Mouse (Mus musculus): Measurements from ENCODE around the gene Slc26a11. TPM values are rescaled to one million over a fixed set of nuclear protein-coding genes. Genes with fewer than 3 reads are reported as not detected.
"Not testable (repeated sequence)": the region's sequence is repeated elsewhere in the genome, so short reads cannot be mapped to it uniquely, and the experiment has no call there.

Slc26a11 gene
- total RNA-seq, 2 experiments from 2014 or later = 2.6 to 4.0 TPM

DNA sequence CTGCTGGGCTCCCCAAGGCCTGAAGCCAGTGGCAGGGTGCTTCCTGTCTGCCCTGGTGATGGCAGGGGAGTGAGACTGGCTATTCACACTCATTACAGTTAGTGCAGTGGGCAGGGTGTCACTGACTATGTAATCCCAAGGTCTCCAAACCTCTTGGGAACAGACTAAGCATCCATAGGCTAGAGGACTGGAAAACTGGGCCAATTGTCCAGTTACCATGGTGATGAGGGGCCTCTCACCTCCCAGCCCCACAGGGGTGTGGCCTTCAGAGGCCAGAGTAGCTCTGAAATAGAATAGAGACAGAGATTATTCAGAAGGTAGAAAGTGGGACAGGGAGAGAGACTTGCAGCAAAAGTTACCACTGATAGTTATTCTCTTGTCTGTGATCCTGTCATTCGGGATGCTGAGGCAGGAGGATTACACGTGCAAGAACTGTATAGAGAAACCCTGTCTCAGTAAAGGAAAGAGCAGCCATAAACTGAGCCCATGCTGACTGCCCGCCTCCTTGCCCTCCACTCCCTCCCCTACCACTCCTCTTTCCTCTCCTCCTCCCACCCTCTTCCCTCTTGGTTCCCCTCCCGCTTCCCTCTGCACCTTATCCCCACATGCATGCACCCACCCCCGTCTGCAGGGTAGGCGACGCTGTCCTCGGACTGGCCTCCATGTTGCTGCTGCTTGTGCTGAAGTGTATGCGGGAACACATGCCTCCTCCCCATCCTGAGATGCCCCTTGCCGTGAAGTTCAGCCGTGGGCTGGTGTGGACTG is 7.6 kb downstream of the Slc26a11 start:
- DNase-seq = no peak

DNA sequence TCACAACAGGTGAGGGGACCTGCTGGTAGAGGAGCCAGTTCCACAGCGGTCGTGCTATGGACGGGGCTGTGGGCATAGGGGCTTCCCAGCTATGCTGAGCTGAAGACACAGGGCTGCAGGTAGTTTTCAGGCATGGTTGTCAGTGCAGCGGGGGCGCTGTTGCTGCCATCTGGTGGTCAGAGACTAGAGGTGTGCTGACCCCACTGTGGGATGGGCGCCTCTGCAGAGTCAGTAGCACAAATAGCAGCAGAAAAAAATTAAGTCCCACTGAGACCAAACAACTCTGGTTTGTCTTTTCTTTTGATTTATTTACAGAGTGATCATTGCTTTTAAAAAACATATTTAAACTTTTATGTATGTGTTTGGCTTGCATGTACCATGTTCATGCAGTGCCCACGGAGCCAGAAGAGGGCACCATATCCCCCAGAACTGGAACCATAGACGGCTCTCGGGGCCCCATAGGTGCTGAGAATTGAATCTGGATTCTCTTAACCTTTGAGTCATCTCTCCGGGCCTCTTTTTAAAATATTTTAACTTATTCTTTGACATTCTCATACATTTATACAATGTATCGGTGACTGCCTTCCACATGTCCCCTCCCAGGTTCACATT is 8.3 kb downstream of the Slc26a11 start:
- DNase-seq = peak; percentile 71

DNA sequence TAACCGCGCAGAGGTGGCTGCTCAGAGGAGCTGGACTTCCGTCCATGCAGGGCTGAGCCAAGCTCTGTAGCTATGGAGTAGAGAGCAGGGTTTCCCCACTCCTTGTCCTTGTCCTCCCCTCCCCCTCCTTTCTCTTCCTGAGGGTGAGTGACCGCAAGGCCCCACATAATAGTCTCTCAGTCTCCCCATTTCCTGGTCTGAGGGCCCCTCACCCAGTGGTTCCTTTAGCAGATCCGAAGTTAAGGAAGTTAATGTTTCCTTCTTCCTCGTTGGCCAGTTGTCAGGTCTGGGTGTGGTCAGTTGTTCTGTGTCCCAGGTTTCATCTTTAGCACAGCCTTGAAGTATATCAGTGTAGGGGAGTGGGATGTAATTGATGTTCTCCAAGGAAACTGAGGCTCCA is 20.1 kb downstream of the Slc26a11 start:
- DNase-seq = no peak

GRCm38 (mm10) chr11:119377326-119377725 is 22.0 kb downstream of the Slc26a11 start:
- no peak for DNase-seq

DNA sequence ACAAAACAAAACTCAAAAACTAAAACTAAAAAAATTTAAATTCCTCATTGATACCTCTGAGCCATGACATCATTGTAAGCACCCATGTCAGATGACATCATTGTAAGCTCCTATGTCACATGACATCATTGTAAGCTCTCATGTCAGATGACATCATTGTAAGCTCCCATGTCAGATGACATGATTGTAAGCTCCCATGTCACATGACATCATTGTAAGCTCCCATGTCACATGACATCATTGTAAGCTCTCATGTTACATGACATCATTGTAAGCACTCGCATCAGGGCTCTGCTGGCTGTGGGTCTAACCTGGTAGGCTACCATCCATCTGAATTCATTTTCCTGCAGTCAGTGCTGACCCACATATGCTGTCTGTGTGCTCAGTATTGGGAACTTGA is 23.2 kb downstream of the Slc26a11 start:
- no peak for DNase-seq

GRCm38 (mm10) chr11:119381631-119382337 is 26.4 kb downstream of the Slc26a11 start:
- no peak for DNase-seq

GRCm38 (mm10) chr11:119382338-119382850 is 27.0 kb downstream of the Slc26a11 start:
- no peak for DNase-seq

DNA sequence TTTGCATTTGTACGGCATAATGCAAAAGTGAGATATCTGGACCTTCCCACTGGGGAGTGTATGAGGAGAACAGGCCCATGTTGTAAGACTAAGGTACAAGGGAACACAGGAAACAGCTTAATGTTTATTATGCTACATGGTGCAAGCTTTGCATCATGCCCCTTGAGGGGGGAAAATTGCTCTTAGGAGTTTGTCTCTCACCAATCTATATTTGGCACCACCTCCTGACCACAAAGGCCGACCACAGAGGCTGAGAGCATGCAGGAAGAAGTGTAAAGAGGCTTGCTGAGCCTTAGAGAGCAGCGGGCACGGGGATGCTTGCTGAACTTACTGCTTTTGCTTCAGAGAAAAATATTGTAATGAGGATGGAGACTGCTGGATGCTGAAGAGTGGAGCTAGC is 29.5 kb downstream of the Slc26a11 start:
- no peak for DNase-seq

GRCm38 (mm10) chr11:119386306-119386705 is 30.9 kb downstream of the Slc26a11 start:
- no peak for DNase-seq

DNA sequence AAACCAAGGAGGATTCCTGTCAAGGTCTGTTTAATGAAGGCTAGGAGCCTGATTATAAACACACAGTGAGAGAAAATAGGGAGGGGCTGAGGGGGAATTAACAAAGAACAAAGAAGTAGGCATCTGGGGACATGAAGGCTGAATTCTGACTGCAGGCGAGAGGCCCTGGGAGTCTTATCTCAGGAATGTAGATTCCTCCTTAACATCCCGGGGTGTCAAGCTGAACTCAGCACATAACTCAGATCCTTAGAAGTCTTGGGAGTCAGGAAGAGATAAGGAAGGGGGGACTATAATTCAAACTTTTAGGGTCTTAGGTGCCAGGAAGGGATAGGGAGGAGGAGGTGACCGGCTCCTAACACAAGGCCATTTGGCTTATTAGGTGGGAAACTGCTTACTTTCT is 31.9 kb downstream of the Slc26a11 start:
- DNase-seq = not testable (repeated sequence)

DNA sequence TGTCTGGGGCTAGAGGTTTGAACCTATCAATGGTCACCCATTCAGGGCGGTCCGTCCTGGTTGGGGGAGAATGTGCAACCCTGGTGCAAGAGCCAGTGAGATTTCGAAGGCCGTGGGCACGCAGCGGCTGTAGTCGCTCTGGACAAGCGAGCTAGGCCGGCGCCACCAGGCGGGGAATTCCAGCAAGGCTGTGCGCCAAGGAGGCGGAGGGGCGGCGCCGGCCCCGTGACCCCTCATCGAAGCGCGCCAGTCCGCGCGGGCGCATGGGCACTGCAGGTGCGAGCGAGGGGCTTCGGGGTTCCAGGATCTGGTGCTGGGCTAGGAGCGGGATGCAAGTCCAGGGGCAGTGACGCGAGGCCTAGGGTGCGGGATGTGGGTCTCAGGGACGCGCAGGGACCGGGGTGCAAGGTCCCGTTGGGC is 34.5 kb downstream of the Slc26a11 start:
- DNase-seq = peak; percentile 87

GRCm38 (mm10) chr11:119390271-119391231 is 35.2 kb downstream of the Slc26a11 start:
- DNase-seq = peak; percentile 68

DNA sequence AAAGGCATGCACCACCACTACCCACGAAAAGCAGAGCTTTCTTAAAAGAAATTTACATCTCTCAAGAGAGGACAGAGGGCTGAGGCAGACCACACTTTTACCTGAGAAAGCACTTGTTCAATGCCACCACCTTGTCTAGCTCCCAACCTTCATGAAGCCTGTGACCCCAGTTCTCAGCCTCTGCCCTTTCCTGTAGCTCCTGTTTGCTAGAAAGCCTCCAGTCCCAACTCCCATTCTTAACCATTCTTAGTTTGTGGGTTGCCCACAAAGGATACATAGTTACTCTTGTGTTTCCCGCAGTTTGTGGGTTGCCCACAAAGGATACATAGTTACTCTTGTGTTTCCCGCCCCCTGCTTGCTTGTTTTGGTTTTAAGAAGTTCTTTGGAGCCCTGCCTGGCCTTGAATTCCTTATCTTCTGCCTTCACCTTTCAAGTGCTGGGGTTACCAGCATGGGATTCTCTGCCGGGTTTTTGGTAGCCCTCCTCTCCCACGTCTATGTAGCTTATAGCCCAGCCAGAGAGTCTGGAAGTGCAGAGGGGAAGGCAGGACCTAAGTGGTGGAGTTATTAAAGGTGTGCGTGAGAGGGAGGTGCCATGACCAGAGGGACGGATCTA is 36.1 kb downstream of the Slc26a11 start:
- DNase-seq = no peak

DNA sequence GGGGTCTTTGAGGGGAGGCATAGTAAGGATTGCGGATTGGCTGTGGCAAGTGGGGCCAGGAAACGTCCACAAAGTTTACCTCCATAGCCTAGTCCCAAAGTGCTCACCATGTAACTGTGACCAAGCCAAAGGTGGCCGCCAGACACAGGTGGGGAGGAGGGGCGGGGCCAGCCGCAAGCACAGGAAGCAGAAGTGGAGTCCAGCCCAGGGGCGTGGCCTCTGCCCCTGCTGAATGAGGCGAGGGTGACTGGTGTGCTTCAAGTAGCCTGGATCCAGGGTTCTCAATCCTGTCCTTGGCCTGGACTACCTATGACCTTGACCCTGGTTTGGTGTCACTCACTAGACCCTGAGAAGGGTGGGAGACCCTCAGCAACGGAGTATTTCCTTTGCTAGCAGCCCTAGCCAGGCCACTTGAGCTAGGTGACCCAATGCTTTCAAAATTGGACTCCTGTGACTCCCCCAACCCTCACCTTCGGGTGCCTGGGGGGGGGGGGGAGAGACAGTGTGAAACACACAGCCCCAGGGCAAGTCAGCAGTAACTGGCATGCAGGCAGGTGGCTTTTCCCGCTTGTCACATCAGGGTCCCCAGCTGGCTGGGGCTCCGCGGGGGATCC is 36.8 kb downstream of the Slc26a11 start:
- DNase-seq = peak; percentile 39

DNA sequence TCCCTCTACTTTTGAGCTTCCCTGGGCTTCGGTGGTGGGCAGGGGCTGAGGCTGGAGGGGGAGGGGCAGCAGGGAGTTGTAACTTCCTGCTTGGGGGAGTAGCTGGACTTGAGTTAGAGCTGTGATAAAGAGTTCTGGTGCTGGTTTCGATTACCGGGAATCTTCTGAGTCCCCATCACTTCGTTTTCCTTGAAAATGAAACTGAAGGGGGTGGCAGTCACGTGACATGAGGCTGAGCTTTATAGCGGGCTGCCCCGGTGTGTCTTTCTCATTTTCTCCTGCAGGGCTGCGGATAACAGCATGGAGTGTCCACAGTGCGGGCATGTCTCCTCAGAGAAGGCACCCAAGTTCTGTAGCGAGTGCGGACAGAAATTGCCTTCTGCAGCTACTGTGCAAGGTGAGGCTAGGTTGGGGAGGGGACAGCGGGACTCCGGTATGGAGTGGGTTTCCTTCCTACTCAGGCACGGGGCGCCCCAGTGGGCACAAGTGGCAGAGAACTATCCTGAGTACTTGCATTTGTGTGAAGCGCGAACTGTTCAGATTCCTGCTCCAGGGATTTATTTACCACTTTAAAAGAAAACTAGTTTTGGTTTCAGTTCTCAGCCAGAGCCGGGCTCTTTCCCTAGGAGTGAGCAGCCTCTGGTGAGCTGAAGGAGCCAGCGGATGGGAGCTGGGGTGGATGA is 37.6 kb downstream of the Slc26a11 start, which contains the start of gene Rnf213:
TSS of gene Rnf213 (plus strand) at position 301 of the 683 bp plus-strand sequence.
- peak; percentile 56 for DNase-seq

DNA sequence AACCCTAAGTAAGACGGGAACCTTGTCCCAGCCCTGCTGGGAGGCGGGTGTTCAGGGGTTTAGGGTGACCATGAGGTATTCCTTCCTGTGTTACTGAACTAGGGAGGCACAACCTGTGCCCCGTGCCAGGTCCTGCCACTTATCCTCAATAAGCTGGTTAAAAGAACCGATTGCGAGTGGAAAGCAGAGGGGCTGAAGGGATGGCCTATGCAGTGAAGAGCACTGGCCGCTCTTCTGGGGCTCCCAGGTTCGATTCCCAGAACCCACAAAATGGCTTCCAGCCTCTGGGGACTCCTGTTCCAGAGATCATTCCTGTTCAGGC is 38.1 kb downstream of the Slc26a11 start:
- peak; percentile 14 for DNase-seq

- no peak for DNase-seq
Observed at GRCm38 (mm10) chr11:119394210-119394609, 38.9 kb downstream of the Slc26a11 start.

DNA sequence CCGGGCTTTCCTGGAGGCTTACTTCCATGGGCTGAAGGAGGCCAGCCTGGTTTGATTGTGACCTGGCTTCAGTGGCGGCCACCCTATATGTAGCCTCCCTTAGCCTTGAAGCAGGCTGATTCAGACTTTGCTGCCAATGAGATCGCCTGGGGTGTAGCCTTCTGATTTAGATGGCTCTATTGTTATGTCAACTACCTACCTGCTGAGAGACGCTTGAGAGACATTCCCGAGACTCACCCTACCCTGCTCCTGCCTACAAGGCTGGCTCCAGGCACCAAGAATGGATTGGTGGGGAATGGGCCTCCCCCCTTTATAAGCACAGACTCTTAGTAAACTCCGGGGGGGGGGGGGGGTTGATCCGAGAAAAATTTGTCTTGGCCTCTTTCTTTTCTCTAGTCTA is 40.0 kb downstream of the Slc26a11 start:
- no peak for DNase-seq

DNA sequence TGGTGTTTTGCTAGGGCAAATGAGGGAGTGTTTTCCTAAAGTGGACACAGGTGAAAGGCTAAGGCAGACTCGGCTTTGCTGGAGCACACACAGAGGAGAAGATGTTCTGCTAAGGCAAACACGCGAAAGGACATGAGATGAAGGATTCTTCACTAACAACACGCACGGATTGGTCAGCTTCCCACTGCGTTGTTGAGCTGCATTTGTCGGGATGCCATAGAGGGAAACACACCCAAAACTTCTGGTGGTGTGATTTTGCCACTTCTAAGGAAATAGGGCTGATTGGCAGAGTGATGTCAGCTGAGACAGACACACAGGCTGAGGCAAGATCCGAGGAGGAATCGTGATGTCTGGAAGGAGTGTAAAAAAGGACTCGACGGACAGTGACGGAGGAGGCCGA is 40.6 kb downstream of the Slc26a11 start:
- no peak for DNase-seq

DNA sequence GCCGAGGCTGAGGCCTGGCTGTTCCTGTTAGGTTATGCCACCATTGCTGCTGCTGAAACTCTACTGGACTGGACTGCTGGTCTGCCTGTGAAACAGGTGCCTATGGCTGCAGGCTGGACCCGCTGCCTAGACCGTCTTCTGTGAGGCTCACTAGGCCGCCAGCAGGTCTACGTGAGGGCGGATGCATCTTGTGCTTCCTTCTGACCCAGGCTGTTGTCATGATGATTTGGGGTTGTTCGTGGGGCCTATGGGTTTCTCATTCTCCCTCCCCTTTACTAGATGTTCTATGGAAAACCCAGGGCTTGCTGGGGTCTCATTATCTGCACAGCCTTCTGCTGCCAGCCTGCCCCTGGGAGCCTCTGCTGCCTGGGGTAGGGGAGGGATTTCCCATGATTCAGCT is 41.1 kb downstream of the Slc26a11 start:
- no peak for DNase-seq

All from gastrocnemius, postnatal 10 days (tissue).